Mouse (Mus musculus) E14TG2a.4 (cell line): ENCODE measurements at regions not wholly inside any gene's neighbourhood (a gene's known extent, or its start where the extent isn't known, plus 50 kb on each side); places are given as distances from the start of the nearest gene placed in this dataset.

Experiments
- H3K27me3 ChIP-seq: 2 replicates; pipeline ENCODE4 v1.6.1; 2014; ENCODE audit warnings: low read length, control low read depth; ENCODE audit not compliant: insufficient read depth
- H3K36me3 ChIP-seq: 2 replicates; pipeline ENCODE4 v1.6.1; 2014; ENCODE audit warnings: low read length, control low read depth; ENCODE audit not compliant: insufficient read depth
- H3K4me1 ChIP-seq: replicated peaks from 2 replicates; pipeline ENCODE4 v1.6.1; 2014; ENCODE audit warnings: low read depth, low read length, control low read depth
- H3K4me3 ChIP-seq: replicated peaks from 2 replicates; pipeline ENCODE4 v1.5.1; 2014; ENCODE audit warnings: mild to moderate bottlenecking, low read length
- H3K9me3 ChIP-seq: 2 replicates; pipeline ENCODE4 v1.6.1; 2014; ENCODE audit warnings: low read length, control low read depth
- CTCF ChIP-seq: conservative IDR thresholded peaks from 2 replicates; pipeline ENCODE4 v1.5.1; 2014; ENCODE audit warnings: low read length
- NANOG ChIP-seq: IDR thresholded peaks from 2 replicates; pipeline ENCODE4 v1.6.1; 2014; ENCODE audit warnings: borderline replicate concordance, low read length, mixed read lengths
- POU5F1 ChIP-seq: IDR thresholded peaks from 2 replicates; pipeline ENCODE4 v1.6.1; 2014; ENCODE audit warnings: low read length, borderline replicate concordance

GRCm38 (mm10) chr9:88091781-88092527 is 235.0 kb upstream of the Nt5e start:
- Histone ChIP-seq H3K36me3 (no peaks in the 10 kb centered on the region), H3K9me3 (no peaks in the 10 kb centered on the region), H3K4me1 (no peaks in the 10 kb centered on the region), H3K4me3 (no peak overlapping the region), H3K27me3 (no peaks in the 10 kb centered on the region)
- TF ChIP-seq POU5F1 (no peak), CTCF (no peak), NANOG (no peak)

GRCm38 (mm10) chr9:88092561-88092960 is 234.4 kb upstream of the Nt5e start:
- Histone ChIP-seq H3K4me1 (no peaks in the 10 kb centered on the region), H3K36me3 (no peaks in the 10 kb centered on the region), H3K9me3 (no peaks in the 10 kb centered on the region), H3K27me3 (no peaks in the 10 kb centered on the region), H3K4me3 (no peak overlapping the region)
- TF ChIP-seq NANOG, result no peak
- no peak for TF ChIP-seq POU5F1
- no peak for TF ChIP-seq CTCF

GRCm38 (mm10) chr9:88113094-88113493 is 213.9 kb upstream of the Nt5e start:
- H3K36me3 ChIP-seq, result no peaks in the 10 kb centered on the region
- no peaks in the 10 kb centered on the region for H3K27me3 ChIP-seq
- H3K9me3 ChIP-seq, result no peaks in the 10 kb centered on the region
- no peak overlapping the region for H3K4me3 ChIP-seq
- no peak for TF ChIP-seq NANOG
- TF ChIP-seq CTCF, result peak; percentile 8; the same call in 1 of the 2 replicates
- no peaks in the 10 kb centered on the region for H3K4me1 ChIP-seq

- Histone ChIP-seq H3K4me1 (no peaks in the 10 kb centered on the region), H3K27me3 (no peaks in the 10 kb centered on the region), H3K4me3 (no peak overlapping the region), H3K9me3 (no peaks in the 10 kb centered on the region), H3K36me3 (no peaks in the 10 kb centered on the region)
- TF ChIP-seq CTCF, result no peak
- no peak for TF ChIP-seq NANOG
- TF ChIP-seq POU5F1, result no peak
Measured at GRCm38 (mm10) chr9:88120536-88120935, 206.5 kb upstream of the Nt5e start.

- Histone ChIP-seq H3K9me3 (no peaks in the 10 kb centered on the region), H3K36me3 (no peaks in the 10 kb centered on the region), H3K4me3 (no peak overlapping the region), H3K4me1 (no peaks in the 10 kb centered on the region), H3K27me3 (no peaks in the 10 kb centered on the region)
- no peak for TF ChIP-seq CTCF
- TF ChIP-seq POU5F1, result no peak
- TF ChIP-seq NANOG, result no peak
Measured at GRCm38 (mm10) chr9:88120963-88121570, 205.9 kb upstream of the Nt5e start.

GRCm38 (mm10) chr9:88124322-88125005 is 202.5 kb upstream of the Nt5e start:
- Histone ChIP-seq H3K9me3 (no peaks in the 10 kb centered on the region), H3K4me1 (no peaks in the 10 kb centered on the region), H3K4me3 (no peak overlapping the region), H3K27me3 (no peaks in the 10 kb centered on the region), H3K36me3 (no peaks in the 10 kb centered on the region)
- no peak for TF ChIP-seq NANOG

- Histone ChIP-seq H3K27me3 (no peaks in the 10 kb centered on the region), H3K9me3 (no peaks in the 10 kb centered on the region), H3K4me3 (no peak overlapping the region), H3K36me3 (no peaks in the 10 kb centered on the region), H3K4me1 (no peaks in the 10 kb centered on the region)
- TF ChIP-seq NANOG, result no peak
- TF ChIP-seq POU5F1, result no peak
- TF ChIP-seq CTCF, result no peak
Measured at GRCm38 (mm10) chr9:88163025-88163780, 163.8 kb upstream of the Nt5e start.

GRCm38 (mm10) chr9:88177575-88178254 is 149.3 kb upstream of the Nt5e start:
- Histone ChIP-seq H3K27me3 (no peaks in the 10 kb centered on the region), H3K36me3 (no peaks in the 10 kb centered on the region), H3K4me1 (no peaks in the 10 kb centered on the region), H3K9me3 (no peaks in the 10 kb centered on the region), H3K4me3 (no peak overlapping the region)
- no peak for TF ChIP-seq CTCF
- no peak for TF ChIP-seq NANOG
- TF ChIP-seq POU5F1, result no peak
